Mouse (Mus musculus) small intestine, adult 2 months (tissue): ENCODE measurements at regions not wholly inside any gene's neighbourhood (a gene's known extent, or its start where the extent isn't known, plus 50 kb on each side); places are given as distances from the start of the nearest gene placed in this dataset.

Source experiments
- CTCF ChIP-seq: fragments of 200-500 bp; IDR thresholded peaks from 2 replicates; pipeline ENCODE4 v1.5.1; 2012; ENCODE audit warnings: low read depth, mild to moderate bottlenecking, control low read depth, inconsistent platforms, low read length, moderate library complexity, mixed read lengths; ENCODE audit not compliant: insufficient replicate concordance, insufficient read length; ENCODE audit errors: extremely low read depth
- POLR2A ChIP-seq: fragments of 200-500 bp; IDR thresholded peaks from 2 replicates; pipeline ENCODE4 v1.6.1; 2012; ENCODE audit warnings: low read depth, mild to moderate bottlenecking, control low read depth, inconsistent platforms, low read length, moderate library complexity

GRCm38 (mm10) chr2:131436149-131436548 lies 55.1 kb upstream of the Smox start:
- TF ChIP-seq CTCF (no peak), POLR2A (no peak)
